Mouse (Mus musculus) limb, embryonic 14.5 days (tissue): ENCODE data around the gene Iqcf6. TPM values are rescaled to one million over a fixed set of nuclear protein-coding genes. Genes with fewer than 3 reads are reported as not detected.

ENCODE experiments used
- ATAC-seq: fragments of 200-750 bp; cut with Nextera tagmentation; 2 replicates; pipeline ENCODE4 v1.8.0; 2017; ENCODE audit warnings: low read depth, moderate number of reproducible peaks, moderate TSS enrichment; ENCODE audit not compliant: low FRiP score
- DNase-seq: peaks from one replicate; pipeline ENCODE4 v3.0.0-alpha.2; 2015; ENCODE audit warnings: low spot score
- H3K27ac ChIP-seq: fragments of 300-500 bp; sonication (generic); replicated peaks from 2 replicates; pipeline ENCODE4 v1.5.1; 2014; ENCODE audit warnings: low read depth, mild to moderate bottlenecking, low read length, moderate library complexity, mixed read lengths
- H3K27me3 ChIP-seq: fragments of 300-500 bp; sonication (generic); 2 replicates; pipeline ENCODE4 v1.6.1; 2014; ENCODE audit warnings: low read length, mixed read lengths; ENCODE audit not compliant: control insufficient read depth, insufficient read depth
- H3K36me3 ChIP-seq: fragments of 300-500 bp; sonication (generic); 2 replicates; pipeline ENCODE4 v1.6.1; 2014; ENCODE audit warnings: mild to moderate bottlenecking, low read length, moderate library complexity, mixed read lengths; ENCODE audit not compliant: control insufficient read depth, insufficient read depth
- H3K4me1 ChIP-seq: fragments of 300-500 bp; sonication (generic); 2 replicates; pipeline ENCODE4 v1.6.1; 2014; ENCODE audit warnings: antibody characterized with exemption, low read length, mixed read lengths; ENCODE audit not compliant: control insufficient read depth, insufficient read depth
- H3K4me2 ChIP-seq: fragments of 300-500 bp; sonication (generic); replicated peaks from 2 replicates; pipeline ENCODE4 v1.6.1; 2014; ENCODE audit warnings: low read depth, mild to moderate bottlenecking, low read length, moderate library complexity; ENCODE audit not compliant: severe bottlenecking
- H3K4me3 ChIP-seq: fragments of 300-500 bp; sonication (generic); replicated peaks from 2 replicates; pipeline ENCODE4 v1.5.1; 2014; ENCODE audit warnings: low read length
- H3K9ac ChIP-seq: fragments of 300-500 bp; sonication (generic); 2 replicates; pipeline ENCODE4 v1.6.1; 2014; ENCODE audit warnings: mild to moderate bottlenecking, low read depth, low read length, moderate library complexity; ENCODE audit not compliant: severe bottlenecking
- H3K9me3 ChIP-seq: fragments of 300-500 bp; sonication (generic); 2 replicates; pipeline ENCODE4 v1.6.1; 2016; ENCODE audit warnings: low read length; ENCODE audit not compliant: control insufficient read depth
- POLR2A ChIP-seq: fragments of 200-500 bp; IDR thresholded peaks from 2 replicates; pipeline ENCODE4 v1.8.0; 2012; ENCODE audit warnings: inconsistent platforms, mild to moderate bottlenecking, moderate library complexity, borderline replicate concordance; ENCODE audit not compliant: insufficient read depth, insufficient read length; ENCODE audit errors: extremely low read depth
- WGBS: fragments of 180-500 bp; shearing (Covaris S2); extraction: QIAGEN DNeasy Blood & Tissue Kit; methylation state at CpG from one replicate; pipeline ENCODE4 v1.1.7; 2014; 5-methylcytosine and 5-hydroxymethylcytosine counted together
- polyA plus RNA-seq, 2 experiments: library from polyadenylated mRNA; depleted of rRNA in 1 of 2; stranded (reverse) in 1 of 2; unstranded in 1 of 2; fragments of >200 nt; fragmentation: Nextera tagmentation in 1 of 2; extraction: Ambion mirVana in 1 of 2; gene quantifications; 2 replicates each; pipeline versions ENCODE4 v1.2.1 to v1.2.3; 2012 to 2014

Gene Iqcf6
- polyA plus RNA-seq, 2 experiments: not detected

DNA sequence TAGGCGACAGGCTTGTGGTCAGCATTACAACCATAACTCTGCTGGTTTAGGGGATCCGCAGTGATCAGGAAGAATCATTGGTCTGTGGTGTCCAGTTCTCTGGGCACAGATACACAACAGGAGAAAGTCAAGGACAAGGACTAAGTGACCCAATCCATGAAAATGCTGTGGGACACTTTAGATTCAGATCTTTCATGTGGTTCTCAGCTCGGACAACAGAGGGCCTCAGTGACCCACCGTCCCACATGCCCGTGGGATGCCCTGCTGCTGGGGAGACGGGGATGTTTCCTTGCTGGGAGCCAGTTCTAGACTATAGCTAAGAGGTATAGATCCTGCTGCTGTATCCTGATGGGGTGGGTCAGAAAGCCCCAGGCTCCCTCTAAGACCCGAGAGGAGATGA is 27.9 kb upstream of the Iqcf6 start:
- no peak overlapping the region for H3K9ac ChIP-seq
- H3K36me3 ChIP-seq: no peaks in the 10 kb centered on the region
- H3K4me3 ChIP-seq: no peak overlapping the region
- ATAC-seq: no peak
- no peak for DNase-seq
- 45% methylated on average over 7 of the region's 7 CpGs for WGBS
- H3K4me2 ChIP-seq: no peak overlapping the region
- no peaks in the 10 kb centered on the region for H3K27me3 ChIP-seq
- no peak overlapping the region for H3K27ac ChIP-seq
- H3K4me1 ChIP-seq: no peaks in the 10 kb centered on the region
- H3K9me3 ChIP-seq: no peaks in the 10 kb centered on the region
- TF ChIP-seq POLR2A: no peak

DNA sequence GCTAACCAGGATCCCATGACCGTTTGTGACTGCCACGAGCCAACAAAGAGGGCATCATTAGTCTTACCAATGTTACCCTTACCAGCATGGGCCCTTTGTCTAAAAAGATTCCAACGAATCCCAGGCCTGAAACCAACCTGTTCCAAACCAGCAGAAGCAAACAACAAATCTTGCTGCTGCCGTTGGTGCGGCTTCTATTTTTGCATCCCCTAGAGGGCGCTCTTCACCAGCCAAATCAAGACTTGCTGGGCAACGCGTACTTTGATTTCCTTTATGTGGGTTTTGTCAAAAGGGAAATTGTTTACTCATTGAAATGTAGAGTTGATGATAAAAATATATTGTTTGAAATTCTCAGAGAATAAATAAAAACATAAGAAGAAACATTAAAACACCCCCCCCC is 25.8 kb upstream of the Iqcf6 start:
- Histone ChIP-seq H3K27ac (no peak overlapping the region), H3K36me3 (no peaks in the 10 kb centered on the region), H3K27me3 (no peaks in the 10 kb centered on the region), H3K4me1 (no peaks in the 10 kb centered on the region), H3K4me2 (no peak overlapping the region), H3K4me3 (no peak overlapping the region), H3K9ac (no peak overlapping the region), H3K9me3 (no peaks in the 10 kb centered on the region)
- 30% methylated on average over 8 of the region's 8 CpGs for WGBS
- ATAC-seq: no peak
- no peak for TF ChIP-seq POLR2A
- DNase-seq: peak; percentile 9

DNA sequence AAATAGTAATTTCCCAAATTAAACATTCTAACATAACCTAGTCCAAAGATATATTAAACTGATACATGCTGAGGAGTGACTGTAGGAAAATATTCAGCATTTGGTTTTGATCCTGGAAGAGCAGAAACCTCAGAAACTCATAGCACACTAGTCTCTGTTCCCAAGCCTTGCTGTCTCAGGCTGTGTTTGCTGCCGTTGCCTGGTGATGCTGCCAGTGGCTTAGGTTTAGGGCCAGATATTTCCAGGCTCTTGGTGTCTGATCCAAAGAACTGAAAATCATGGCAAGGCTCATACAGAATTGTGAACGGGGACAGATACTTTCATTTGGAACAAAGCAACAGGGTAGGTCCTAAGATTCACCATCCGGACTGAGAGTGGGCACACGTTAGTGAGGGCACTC is 15.7 kb upstream of the Iqcf6 start:
- no peak overlapping the region for H3K9ac ChIP-seq
- no peak overlapping the region for H3K27ac ChIP-seq
- DNase-seq (no peak), ATAC-seq (no peak)
- no peaks in the 10 kb centered on the region for H3K4me1 ChIP-seq
- H3K36me3 ChIP-seq: no peaks in the 10 kb centered on the region
- no peak for TF ChIP-seq POLR2A
- no peak overlapping the region for H3K4me3 ChIP-seq
- WGBS: 86% methylated on average over 4 of the region's 4 CpGs
- H3K27me3 ChIP-seq: no peaks in the 10 kb centered on the region
- H3K4me2 ChIP-seq: no peak overlapping the region
- H3K9me3 ChIP-seq: no peaks in the 10 kb centered on the region

DNA sequence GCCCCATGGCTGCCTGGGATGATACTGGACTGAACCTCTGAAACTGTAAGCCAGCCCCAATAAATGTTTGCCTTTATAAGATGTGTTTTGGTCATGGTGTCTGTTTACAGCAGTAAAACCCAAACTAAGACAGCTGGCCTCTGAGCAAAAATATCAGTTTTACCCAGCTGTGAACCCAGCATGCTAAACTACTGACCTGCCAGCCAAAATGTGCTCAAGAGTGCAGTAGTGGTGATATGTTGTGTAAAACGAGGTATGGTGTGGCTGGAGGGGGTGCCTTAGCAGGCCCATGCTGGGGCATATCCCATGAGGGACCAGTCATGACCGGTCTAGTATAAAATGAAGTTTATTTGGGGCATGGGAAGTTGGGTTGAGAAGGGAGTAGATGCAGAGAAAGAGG is 12.4 kb upstream of the Iqcf6 start:
- 58% methylated on average over 2 of the region's 2 CpGs for WGBS
- H3K4me1 ChIP-seq: no peaks in the 10 kb centered on the region
- DNase-seq: no peak
- no peak for ATAC-seq
- H3K27me3 ChIP-seq: no peaks in the 10 kb centered on the region
- no peak overlapping the region for H3K9ac ChIP-seq
- no peak overlapping the region for H3K4me3 ChIP-seq
- H3K27ac ChIP-seq: no peak overlapping the region
- TF ChIP-seq POLR2A: no peak
- H3K4me2 ChIP-seq: no peak overlapping the region
- no peaks in the 10 kb centered on the region for H3K36me3 ChIP-seq
- no peaks in the 10 kb centered on the region for H3K9me3 ChIP-seq

DNA sequence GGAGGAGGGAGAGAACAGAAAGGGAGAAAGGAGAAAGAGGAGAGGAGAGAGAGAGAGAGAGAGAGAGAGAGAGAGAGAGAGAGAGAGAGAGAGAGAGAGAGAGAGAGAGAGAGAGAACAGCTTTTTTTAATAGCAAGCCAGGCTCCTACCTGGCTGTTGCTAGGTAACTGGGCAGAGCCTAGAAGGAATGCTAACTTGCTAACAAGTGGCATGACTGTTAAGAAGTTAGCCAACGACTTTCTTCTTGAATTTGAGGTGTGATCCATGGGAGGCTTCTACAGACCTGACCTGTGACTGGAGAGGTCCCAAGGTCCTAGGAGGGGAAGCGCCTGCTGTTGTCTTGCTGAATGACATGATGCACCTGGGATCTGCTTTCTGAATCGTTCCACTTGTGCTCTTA is 11.8 kb upstream of the Iqcf6 start:
- no peak overlapping the region for H3K4me3 ChIP-seq
- H3K9me3 ChIP-seq: 0 out of 2 replicates have a peak, but pooled peaks cover 3% of the 10 kb centered on the region
- DNase-seq: no peak
- no peaks in the 10 kb centered on the region for H3K27me3 ChIP-seq
- H3K9ac ChIP-seq: no peak overlapping the region
- 54% methylated on average over 3 of the region's 3 CpGs for WGBS
- no peaks in the 10 kb centered on the region for H3K36me3 ChIP-seq
- H3K4me1 ChIP-seq: no peaks in the 10 kb centered on the region
- no peak for TF ChIP-seq POLR2A
- H3K27ac ChIP-seq: no peak overlapping the region
- ATAC-seq: no peak
- H3K4me2 ChIP-seq: no peak overlapping the region

DNA sequence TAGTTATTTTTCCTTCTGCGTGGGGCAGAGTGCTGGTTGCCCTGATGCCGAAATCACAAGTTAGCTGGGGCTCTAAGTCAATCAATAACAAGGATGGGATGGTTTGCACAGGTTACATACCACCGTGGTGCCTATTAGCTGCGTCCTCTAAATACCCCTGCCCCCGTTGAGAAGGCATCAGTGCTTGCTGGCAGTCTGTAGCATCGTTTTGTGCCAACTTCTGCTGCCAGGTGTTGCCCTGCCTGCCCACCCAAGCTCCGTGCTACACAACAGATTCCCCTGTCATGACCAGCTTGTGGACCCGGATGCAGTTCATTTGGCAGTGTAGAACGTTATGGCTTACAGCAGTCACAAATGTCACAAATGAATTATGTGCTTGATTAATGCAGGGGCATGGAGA is 10.1 kb upstream of the Iqcf6 start:
- Histone ChIP-seq H3K9ac (no peak overlapping the region), H3K27me3 (no peaks in the 10 kb centered on the region), H3K36me3 (no peaks in the 10 kb centered on the region), H3K9me3 (peaks cover 3% of the 10 kb centered on the region; the same call in 1 of the 2 replicates), H3K4me1 (no peaks in the 10 kb centered on the region), H3K27ac (no peak overlapping the region), H3K4me2 (no peak overlapping the region), H3K4me3 (no peak overlapping the region)
- no peak for DNase-seq
- WGBS: 80% methylated on average over 9 of the region's 9 CpGs
- TF ChIP-seq POLR2A: no peak
- no peak for ATAC-seq
